Mouse (Mus musculus) G1E (cell line): ENCODE measurements at regions not wholly inside any gene's neighbourhood (a gene's known extent, or its start where the extent isn't known, plus 50 kb on each side); places are given as distances from the start of the nearest gene placed in this dataset.

Experiments used
- ATAC-seq: 2 replicates; pipeline ENCODE4 v1.8.0; 2016; ENCODE audit warnings: mild to moderate bottlenecking; ENCODE audit not compliant: insufficient number of reproducible peaks, poor library complexity, low FRiP score, severe bottlenecking; ENCODE audit errors: extremely low read depth
- DNase-seq: peaks from one replicate; pipeline ENCODE4 v3.0.0; 2012; ENCODE audit warnings: low spot score
- H3K27me3 ChIP-seq: 2 replicates; pipeline ENCODE4 v1.6.1; 2012; ENCODE audit warnings: mild to moderate bottlenecking, low read length, inconsistent platforms; ENCODE audit not compliant: insufficient read depth
- H3K36me3 ChIP-seq: replicated peaks from 2 replicates; pipeline ENCODE3; 2012; ENCODE audit warnings: mild to moderate bottlenecking, inconsistent platforms
- H3K4me1 ChIP-seq: 2 replicates; pipeline ENCODE4 v1.6.1; 2012; ENCODE audit warnings: low read depth, low read length, inconsistent platforms, mixed read lengths; ENCODE audit not compliant: insufficient read depth
- H3K4me3 ChIP-seq: 2 replicates; pipeline ENCODE4 v1.5.1; 2012; ENCODE audit warnings: low read depth, mild to moderate bottlenecking, inconsistent platforms, low read length, moderate library complexity, mixed read lengths
- H3K9me3 ChIP-seq: replicated peaks from 2 replicates; pipeline ENCODE4 v1.6.1; 2012; ENCODE audit warnings: inconsistent platforms
- CTCF ChIP-seq: IDR thresholded peaks from 2 replicates; pipeline ENCODE4 v1.5.1; 2012; ENCODE audit warnings: low read depth, low read length, inconsistent platforms, mixed read lengths
- GATA1 ChIP-seq: IDR thresholded peaks from 2 replicates; pipeline ENCODE4 v1.6.1; 2012; ENCODE audit warnings: borderline replicate concordance, low read length, inconsistent platforms, mixed read lengths
- GATA2 ChIP-seq: IDR thresholded peaks from 2 replicates; pipeline ENCODE4 v1.6.1; 2012; ENCODE audit warnings: low read depth, low read length, inconsistent platforms, borderline replicate concordance
- POLR2AphosphoS5 ChIP-seq: IDR thresholded peaks from 2 replicates; pipeline ENCODE4 v1.6.1; 2012; ENCODE audit warnings: low read depth, low read length, inconsistent platforms; ENCODE audit not compliant: insufficient replicate concordance
- TAL1 ChIP-seq: conservative IDR thresholded peaks from 2 replicates; pipeline ENCODE4 v1.6.1; 2012; ENCODE audit warnings: low read depth, low read length, inconsistent platforms, mixed read lengths

GRCm38 (mm10) chr15:96031085-96031780, 240.6 kb downstream of the Ano6 start:
- Histone ChIP-seq H3K4me3 (no peak overlapping the region), H3K4me1 (no peaks in the 10 kb centered on the region), H3K9me3 (peaks cover 8% of the 10 kb centered on the region), H3K36me3 (no peaks in the 10 kb centered on the region), H3K27me3 (no peaks in the 10 kb centered on the region)
- no peak for TF ChIP-seq GATA1
- no peak for TF ChIP-seq POLR2AphosphoS5
- TF ChIP-seq TAL1: no peak
- TF ChIP-seq CTCF: no peak
- no peak for TF ChIP-seq GATA2
- no peak for DNase-seq
- no peak for ATAC-seq

- Histone ChIP-seq H3K4me1 (no peaks in the 10 kb centered on the region), H3K4me3 (no peak overlapping the region), H3K27me3 (no peaks in the 10 kb centered on the region), H3K9me3 (peaks cover 10% of the 10 kb centered on the region), H3K36me3 (no peaks in the 10 kb centered on the region)
- DNase-seq (no peak), ATAC-seq (no peak)
- no peak for TF ChIP-seq POLR2AphosphoS5
These were observed 244.6 kb downstream of the Ano6 start for GRCm38 (mm10) chr15:96035273-96035672.

- H3K9me3 ChIP-seq: peaks cover 34% of the 10 kb centered on the region
- TF ChIP-seq GATA1 (no peak), GATA2 (no peak)
- H3K4me1 ChIP-seq: no peaks in the 10 kb centered on the region
- no peak for DNase-seq
- no peak for ATAC-seq
- no peaks in the 10 kb centered on the region for H3K36me3 ChIP-seq
- no peak overlapping the region for H3K4me3 ChIP-seq
- no peaks in the 10 kb centered on the region for H3K27me3 ChIP-seq
These were observed 241.8 kb upstream of the Arid2 start for GRCm38 (mm10) chr15:96045561-96045960.

GRCm38 (mm10) chr15:96046651-96047050, 240.7 kb upstream of the Arid2 start:
- no peak overlapping the region for H3K4me3 ChIP-seq
- ATAC-seq: no peak
- no peaks in the 10 kb centered on the region for H3K4me1 ChIP-seq
- TF ChIP-seq POLR2AphosphoS5 (no peak), GATA2 (no peak), GATA1 (no peak)
- no peaks in the 10 kb centered on the region for H3K27me3 ChIP-seq
- no peak for DNase-seq
- peaks cover 28% of the 10 kb centered on the region for H3K9me3 ChIP-seq
- H3K36me3 ChIP-seq: no peaks in the 10 kb centered on the region

GRCm38 (mm10) chr15:96050416-96050815, 236.9 kb upstream of the Arid2 start:
- DNase-seq (no peak), ATAC-seq (no peak)
- Histone ChIP-seq H3K27me3 (no peaks in the 10 kb centered on the region), H3K4me1 (no peaks in the 10 kb centered on the region), H3K9me3 (peaks cover 40% of the 10 kb centered on the region), H3K4me3 (no peak overlapping the region), H3K36me3 (no peaks in the 10 kb centered on the region)
- TF ChIP-seq GATA2 (no peak), CTCF (no peak), TAL1 (no peak), GATA1 (no peak), POLR2AphosphoS5 (no peak)

GRCm38 (mm10) chr15:96052586-96052985, 234.7 kb upstream of the Arid2 start:
- ATAC-seq (no peak), DNase-seq (no peak)
- H3K9me3 ChIP-seq: peaks cover 41% of the 10 kb centered on the region
- H3K4me3 ChIP-seq: no peak overlapping the region
- no peaks in the 10 kb centered on the region for H3K27me3 ChIP-seq
- TF ChIP-seq GATA1 (no peak), TAL1 (no peak), POLR2AphosphoS5 (no peak), GATA2 (no peak), CTCF (no peak)
- no peaks in the 10 kb centered on the region for H3K36me3 ChIP-seq
- H3K4me1 ChIP-seq: no peaks in the 10 kb centered on the region

- Histone ChIP-seq H3K9me3 (peaks cover 33% of the 10 kb centered on the region), H3K4me3 (no peak overlapping the region), H3K27me3 (no peaks in the 10 kb centered on the region), H3K36me3 (no peaks in the 10 kb centered on the region), H3K4me1 (no peaks in the 10 kb centered on the region)
- TF ChIP-seq POLR2AphosphoS5 (no peak), GATA1 (no peak), CTCF (no peak), GATA2 (no peak), TAL1 (no peak)
- DNase-seq (no peak), ATAC-seq (no peak)
These were observed 232.0 kb upstream of the Arid2 start for GRCm38 (mm10) chr15:96055361-96055760.
